Mouse (Mus musculus): Measurements from ENCODE around the gene Aamdc. TPM values are rescaled to one million over a fixed set of nuclear protein-coding genes. Genes with fewer than 3 reads are reported as not detected.
A peak's percentile ranks its signal among the peaks of the same experiment; 100 is the strongest.

Aamdc gene
- 56.8 and 64.1 TPM in 2 replicates for polyA plus RNA-seq (2014; fragmentation: Nextera tagmentation; extraction: Ambion mirVana)

DNA sequence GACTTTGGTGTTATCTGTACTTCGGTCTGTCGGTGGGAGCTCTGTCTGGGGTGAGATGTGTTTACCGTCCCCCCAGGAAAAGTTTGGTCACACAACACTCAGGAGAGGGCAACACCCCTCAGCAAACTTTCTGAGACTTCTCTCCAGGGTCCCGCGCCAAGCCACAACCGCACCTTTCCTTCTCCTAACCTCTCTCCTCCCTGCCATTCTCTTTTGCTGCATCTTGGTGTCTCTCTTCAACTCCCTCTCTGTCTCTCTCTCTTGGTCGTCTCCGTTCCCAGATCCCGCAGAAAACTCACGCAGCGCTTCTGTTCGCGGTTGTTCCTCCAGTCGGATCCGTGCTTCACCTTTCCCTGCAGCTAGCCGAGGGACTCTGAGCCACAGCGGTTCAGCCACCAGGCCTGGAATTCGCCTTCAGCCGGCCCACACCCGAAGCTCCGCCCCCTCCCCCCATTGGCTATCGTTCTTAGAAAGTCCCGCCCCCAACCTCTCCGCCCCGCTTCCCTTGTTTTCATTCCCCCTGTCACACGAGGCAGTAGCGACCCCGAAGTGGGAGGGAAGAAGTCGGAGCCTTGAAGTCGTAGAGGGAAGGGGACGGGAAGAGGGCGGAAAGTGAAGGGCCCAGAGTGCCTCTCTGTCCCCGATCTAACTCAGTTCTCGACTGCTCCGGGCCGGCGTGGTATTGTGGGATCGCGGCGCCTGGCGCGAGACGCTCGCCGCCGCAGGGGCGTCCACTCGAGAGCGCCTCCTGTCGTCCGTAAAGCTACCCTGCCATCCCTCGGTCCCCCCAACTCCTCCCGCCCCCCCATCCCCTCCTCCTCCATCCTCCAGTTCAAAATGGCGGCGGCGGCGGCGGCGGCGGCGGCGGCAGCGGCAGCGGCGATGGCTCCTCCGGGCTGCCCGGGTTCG, at the start of gene Aamdc, which contains the start of gene Rsf1:
Aamdc (minus strand) TSS at position 431 of the 909 bp plus-strand sequence.
Rsf1 (plus strand) TSS at position 823 of the 909 bp plus-strand sequence.
- peak; percentile 96 for ATAC-seq
- Histone ChIP-seq H3K4me1 (ENCODE audit: control insufficient read depth, insufficient read depth, low read length) (peaks cover 11% of the 10 kb centered on the region), H3K4me3 (ENCODE audit: low read depth, low read length) (peak within 1 kb of the TSS; percentile 99), H3K36me3 (ENCODE audit: control insufficient read depth, insufficient read depth, low read length) (0 out of 2 replicates have a peak, but pooled peaks cover 5% of the 10 kb centered on the region), H3K4me2 (ENCODE audit: low read length) (peak within 1 kb of the TSS; percentile 73), H3K9ac (ENCODE audit: low read length) (peak within 1 kb of the TSS; percentile 99), H3K27ac (ENCODE audit: low read depth, low read length) (peak within 1 kb of the TSS; percentile 98), H3K9me3 (replicated peaks; ENCODE audit: control insufficient read depth, low read length) (no peaks in the 10 kb centered on the region), H3K27me3 (replicated peaks; ENCODE audit: control insufficient read depth, insufficient read depth, low read length) (no peaks in the 10 kb centered on the region)
- DNase-seq (ENCODE audit: low spot score), result peak; percentile 99
- 2% methylated on average over 55 of the region's 68 CpGs for WGBS

DNA sequence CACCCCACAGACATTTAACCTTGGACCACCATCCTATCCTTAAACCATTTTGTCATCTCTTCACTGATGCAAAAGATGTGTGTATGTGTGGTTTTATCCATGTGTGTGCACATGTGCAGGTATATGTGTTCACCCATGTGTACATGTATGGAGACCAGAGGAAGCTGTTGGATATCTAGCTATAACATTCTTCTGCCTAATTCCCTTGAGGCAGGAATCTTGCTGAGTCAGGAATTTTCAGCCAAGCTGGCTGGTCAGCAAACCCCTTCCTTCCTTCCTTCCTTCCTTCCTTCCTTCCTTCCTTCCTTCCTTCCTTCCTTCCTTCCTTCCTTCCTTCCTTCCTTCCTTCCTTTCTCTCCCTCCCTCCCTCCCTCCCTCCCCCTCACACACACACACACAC, 44.1 kb upstream of the Aamdc start:
- no peak overlapping the region for H3K4me3 ChIP-seq (ENCODE audit: low read depth, low read length)

DNA sequence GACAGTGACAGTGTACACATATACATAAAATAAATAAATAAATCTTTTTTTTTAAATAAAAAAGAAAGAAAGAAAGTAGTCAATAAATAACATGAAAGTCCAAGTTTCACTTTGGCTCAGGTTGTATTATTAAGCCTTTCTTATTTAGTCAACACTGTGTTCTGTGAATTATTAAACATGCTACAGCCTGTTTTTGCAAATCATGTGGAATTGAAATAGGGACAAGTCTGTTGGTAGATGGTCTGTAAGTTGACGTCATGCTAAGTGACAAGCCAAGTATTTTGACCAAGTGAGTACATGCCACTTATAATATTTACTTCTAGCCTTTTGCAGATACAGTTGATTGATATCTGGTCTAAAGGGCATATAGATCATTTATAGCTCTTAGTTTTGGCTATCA, 43.4 kb upstream of the Aamdc start:
- Histone ChIP-seq H3K9me3 (replicated peaks; ENCODE audit: control insufficient read depth, low read length) (no peaks in the 10 kb centered on the region), H3K36me3 (ENCODE audit: control insufficient read depth, insufficient read depth, low read length) (peaks cover 13% of the 10 kb centered on the region; the same call in 1 of the 2 replicates), H3K27ac (ENCODE audit: low read depth, low read length) (no peak overlapping the region), H3K4me3 (ENCODE audit: low read depth, low read length) (no peak overlapping the region), H3K4me1 (ENCODE audit: control insufficient read depth, insufficient read depth, low read length) (no peaks in the 10 kb centered on the region), H3K9ac (ENCODE audit: low read length) (no peak overlapping the region), H3K27me3 (replicated peaks; ENCODE audit: control insufficient read depth, insufficient read depth, low read length) (no peaks in the 10 kb centered on the region), H3K4me2 (ENCODE audit: low read length) (no peak overlapping the region)
- WGBS, result 92% methylated on average over 1 of the region's 1 CpGs
- no peak for DNase-seq (ENCODE audit: low spot score)
- ATAC-seq, result no peak

More for the DNA sequence above, 44.1 kb upstream of the Aamdc start:
- Histone ChIP-seq H3K27ac (ENCODE audit: low read depth, low read length) (no peak overlapping the region), H3K27me3 (replicated peaks; ENCODE audit: control insufficient read depth, insufficient read depth, low read length) (no peaks in the 10 kb centered on the region), H3K4me1 (ENCODE audit: control insufficient read depth, insufficient read depth, low read length) (no peaks in the 10 kb centered on the region), H3K9me3 (replicated peaks; ENCODE audit: control insufficient read depth, low read length) (no peaks in the 10 kb centered on the region), H3K36me3 (ENCODE audit: control insufficient read depth, insufficient read depth, low read length) (0 out of 2 replicates have a peak, but pooled peaks cover 6% of the 10 kb centered on the region), H3K9ac (ENCODE audit: low read length) (no peak overlapping the region), H3K4me2 (ENCODE audit: low read length) (no peak overlapping the region)
- ATAC-seq (no peak), DNase-seq (ENCODE audit: low spot score) (no peak)

DNA sequence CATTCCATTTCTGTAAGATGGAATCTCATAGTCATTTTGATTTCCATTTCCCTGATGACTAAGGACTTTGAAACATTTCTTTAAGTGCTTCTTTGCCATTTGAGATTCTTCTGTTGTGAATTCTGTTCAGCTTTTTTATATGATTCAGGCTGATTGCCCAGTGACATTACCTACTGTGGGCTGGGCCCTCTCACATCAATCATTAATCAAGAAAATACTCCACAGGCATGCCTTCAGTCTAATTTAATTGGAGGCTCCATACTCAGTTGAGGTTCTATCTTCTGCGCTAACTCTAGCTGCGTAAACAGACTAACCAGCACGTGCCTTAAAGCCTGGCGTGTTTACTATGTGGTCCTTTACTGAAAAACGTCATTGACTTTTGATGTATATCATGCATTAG, 42.0 kb upstream of the Aamdc start:
- no peak overlapping the region for H3K9ac ChIP-seq (ENCODE audit: low read length)
- H3K4me1 ChIP-seq (ENCODE audit: control insufficient read depth, insufficient read depth, low read length), result no peaks in the 10 kb centered on the region
- no peaks in the 10 kb centered on the region for H3K9me3 ChIP-seq (replicated peaks; ENCODE audit: control insufficient read depth, low read length)
- no peak overlapping the region for H3K4me3 ChIP-seq (ENCODE audit: low read depth, low read length)
- 98% methylated on average over 5 of the region's 5 CpGs for WGBS
- DNase-seq (ENCODE audit: low spot score) (no peak), ATAC-seq (no peak)
- H3K36me3 ChIP-seq (ENCODE audit: control insufficient read depth, insufficient read depth, low read length), result peaks cover 15% of the 10 kb centered on the region; the same call in 1 of the 2 replicates
- no peak overlapping the region for H3K27ac ChIP-seq (ENCODE audit: low read depth, low read length)
- no peak overlapping the region for H3K4me2 ChIP-seq (ENCODE audit: low read length)
- no peaks in the 10 kb centered on the region for H3K27me3 ChIP-seq (replicated peaks; ENCODE audit: control insufficient read depth, insufficient read depth, low read length)

DNA sequence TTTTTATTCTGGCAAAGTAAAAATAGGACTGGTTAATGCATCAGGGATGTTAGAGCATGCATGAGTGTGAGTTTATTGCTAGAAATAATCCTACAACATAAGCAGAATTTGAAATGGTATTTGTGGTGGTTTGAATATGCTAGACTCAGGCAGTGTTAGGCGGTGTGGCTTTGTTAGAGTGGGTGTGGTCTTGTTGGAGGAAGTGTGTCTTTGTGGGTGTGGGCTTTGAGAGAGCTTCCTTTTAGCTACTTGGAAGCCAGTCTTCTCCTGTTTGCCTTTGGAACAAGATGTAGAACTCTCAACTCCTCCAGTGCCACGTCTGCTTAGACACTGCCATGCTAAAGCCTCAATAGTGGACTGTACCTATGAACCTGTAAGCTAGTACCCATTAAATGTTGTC, 19.3 kb upstream of the Aamdc start:
- ATAC-seq, result no peak
- Histone ChIP-seq H3K4me2 (ENCODE audit: low read length) (no peak overlapping the region), H3K9me3 (replicated peaks; ENCODE audit: control insufficient read depth, low read length) (no peaks in the 10 kb centered on the region), H3K27me3 (replicated peaks; ENCODE audit: control insufficient read depth, insufficient read depth, low read length) (no peaks in the 10 kb centered on the region), H3K36me3 (ENCODE audit: control insufficient read depth, insufficient read depth, low read length) (0 out of 2 replicates have a peak, but pooled peaks cover 3% of the 10 kb centered on the region), H3K9ac (ENCODE audit: low read length) (no peak overlapping the region), H3K4me3 (ENCODE audit: low read depth, low read length) (no peak overlapping the region), H3K4me1 (ENCODE audit: control insufficient read depth, insufficient read depth, low read length) (no peaks in the 10 kb centered on the region), H3K27ac (ENCODE audit: low read depth, low read length) (no peak overlapping the region)
- no peak for DNase-seq (ENCODE audit: low spot score)
- 97% methylated on average over 2 of the region's 2 CpGs for WGBS

DNA sequence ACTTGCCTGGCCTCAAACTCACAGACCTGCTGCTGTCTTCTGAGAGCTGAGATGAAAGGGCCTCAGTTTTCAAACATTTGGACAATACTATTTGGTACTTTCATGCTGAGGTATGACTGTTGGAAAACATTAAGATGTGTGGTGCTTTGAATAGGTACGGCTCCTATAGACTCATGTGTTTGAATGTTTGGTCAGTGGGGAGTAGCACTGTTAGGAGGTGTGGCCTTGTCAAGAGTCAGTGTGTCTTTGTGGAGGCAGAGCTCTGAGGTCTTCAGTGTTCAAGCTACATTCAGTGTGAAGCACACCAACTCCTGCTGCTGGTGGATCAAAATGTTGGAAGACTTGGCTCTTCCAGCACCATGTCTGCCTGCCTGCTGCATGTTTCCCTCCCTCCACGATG, 14.2 kb upstream of the Aamdc start:
- H3K9ac ChIP-seq (ENCODE audit: low read length), result no peak overlapping the region
- 95% methylated on average over 2 of the region's 2 CpGs for WGBS
- DNase-seq (ENCODE audit: low spot score) (no peak), ATAC-seq (no peak)
- H3K36me3 ChIP-seq (ENCODE audit: control insufficient read depth, insufficient read depth, low read length), result 0 out of 2 replicates have a peak, but pooled peaks cover 2% of the 10 kb centered on the region
- no peaks in the 10 kb centered on the region for H3K27me3 ChIP-seq (replicated peaks; ENCODE audit: control insufficient read depth, insufficient read depth, low read length)
- H3K4me1 ChIP-seq (ENCODE audit: control insufficient read depth, insufficient read depth, low read length), result no peaks in the 10 kb centered on the region
- H3K27ac ChIP-seq (ENCODE audit: low read depth, low read length), result no peak overlapping the region
- H3K4me2 ChIP-seq (ENCODE audit: low read length), result no peak overlapping the region
- H3K9me3 ChIP-seq (replicated peaks; ENCODE audit: control insufficient read depth, low read length), result no peaks in the 10 kb centered on the region
- H3K4me3 ChIP-seq (ENCODE audit: low read depth, low read length), result no peak overlapping the region

DNA sequence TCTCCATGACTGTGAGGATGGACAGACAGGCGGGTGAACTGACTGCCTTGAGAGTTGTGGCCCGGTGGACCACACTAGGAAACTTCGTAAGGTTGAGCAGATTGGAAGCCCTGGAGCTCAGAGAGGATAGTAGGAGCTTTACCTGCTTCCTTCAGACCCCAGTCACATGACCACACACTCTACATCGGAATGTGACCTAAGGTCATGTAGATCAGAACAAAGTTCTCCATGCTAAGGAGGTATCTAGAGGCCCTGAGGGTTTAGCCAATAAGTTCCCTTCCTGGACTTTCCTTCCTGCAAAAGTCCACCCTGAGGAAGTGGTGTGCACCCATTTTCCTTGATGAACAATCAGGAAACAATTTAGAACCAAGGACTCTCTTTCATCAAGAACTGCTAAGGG, 13.1 kb upstream of the Aamdc start:
- H3K36me3 ChIP-seq (ENCODE audit: control insufficient read depth, insufficient read depth, low read length), result 0 out of 2 replicates have a peak, but pooled peaks cover 2% of the 10 kb centered on the region
- H3K9ac ChIP-seq (ENCODE audit: low read length), result no peak overlapping the region
- no peaks in the 10 kb centered on the region for H3K27me3 ChIP-seq (replicated peaks; ENCODE audit: control insufficient read depth, insufficient read depth, low read length)
- no peaks in the 10 kb centered on the region for H3K4me1 ChIP-seq (ENCODE audit: control insufficient read depth, insufficient read depth, low read length)
- no peaks in the 10 kb centered on the region for H3K9me3 ChIP-seq (replicated peaks; ENCODE audit: control insufficient read depth, low read length)
- H3K4me3 ChIP-seq (ENCODE audit: low read depth, low read length), result no peak overlapping the region
- 94% methylated on average over 4 of the region's 4 CpGs for WGBS
- no peak overlapping the region for H3K4me2 ChIP-seq (ENCODE audit: low read length)
- no peak overlapping the region for H3K27ac ChIP-seq (ENCODE audit: low read depth, low read length)
- DNase-seq (ENCODE audit: low spot score) (no peak), ATAC-seq (no peak)

DNA sequence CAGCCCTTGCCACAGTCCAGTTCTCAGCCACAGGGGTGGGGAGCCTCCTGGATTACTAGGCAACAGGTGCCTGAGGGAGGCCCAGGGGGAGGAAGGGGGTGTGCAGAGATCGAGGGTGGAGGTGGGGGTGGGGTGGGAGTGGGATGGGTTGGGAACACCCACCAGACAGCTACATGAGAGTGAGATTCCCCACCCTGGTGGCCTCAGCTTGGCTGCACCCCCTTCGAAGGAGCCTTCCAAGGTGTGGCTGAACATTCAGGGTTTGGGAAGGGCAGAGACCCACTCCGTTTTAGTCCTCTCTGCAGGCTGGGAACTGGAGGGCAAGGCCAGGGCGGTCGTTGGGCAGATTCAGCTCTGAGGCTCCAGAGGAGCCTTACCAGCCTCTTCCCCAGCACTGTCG, 12.0 kb upstream of the Aamdc start:
- 96% methylated on average over 6 of the region's 6 CpGs for WGBS
- ATAC-seq (no peak), DNase-seq (ENCODE audit: low spot score) (no peak)
- Histone ChIP-seq H3K36me3 (ENCODE audit: control insufficient read depth, insufficient read depth, low read length) (0 out of 2 replicates have a peak, but pooled peaks cover 2% of the 10 kb centered on the region), H3K27me3 (replicated peaks; ENCODE audit: control insufficient read depth, insufficient read depth, low read length) (no peaks in the 10 kb centered on the region), H3K4me1 (ENCODE audit: control insufficient read depth, insufficient read depth, low read length) (no peaks in the 10 kb centered on the region), H3K9ac (ENCODE audit: low read length) (no peak overlapping the region), H3K27ac (ENCODE audit: low read depth, low read length) (no peak overlapping the region), H3K4me2 (ENCODE audit: low read length) (no peak overlapping the region), H3K4me3 (ENCODE audit: low read depth, low read length) (no peak overlapping the region), H3K9me3 (replicated peaks; ENCODE audit: control insufficient read depth, low read length) (no peaks in the 10 kb centered on the region)

DNA sequence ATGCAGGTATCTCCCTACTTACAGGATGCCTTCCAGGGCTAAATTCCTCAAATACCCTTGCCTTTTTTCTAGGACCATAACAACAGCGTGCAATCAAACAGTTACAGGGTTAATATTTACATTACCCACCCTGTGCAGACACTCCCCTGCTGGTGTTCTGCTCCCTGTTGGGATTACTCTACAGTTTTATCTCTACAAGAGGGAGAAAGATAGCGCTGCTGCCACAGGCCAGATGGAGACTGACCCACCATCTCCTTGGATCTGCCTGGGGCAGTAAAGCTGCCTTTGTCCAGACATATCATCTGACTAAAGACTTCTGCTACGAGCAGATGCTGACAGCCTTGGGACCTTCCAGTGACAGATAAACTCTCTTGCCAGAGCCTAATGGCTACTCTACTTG, 11.2 kb upstream of the Aamdc start:
- 0 out of 2 replicates have a peak, but pooled peaks cover 2% of the 10 kb centered on the region for H3K36me3 ChIP-seq (ENCODE audit: control insufficient read depth, insufficient read depth, low read length)
- 82% methylated on average over 3 of the region's 3 CpGs for WGBS
- H3K4me1 ChIP-seq (ENCODE audit: control insufficient read depth, insufficient read depth, low read length), result no peaks in the 10 kb centered on the region
- no peak overlapping the region for H3K27ac ChIP-seq (ENCODE audit: low read depth, low read length)
- DNase-seq (ENCODE audit: low spot score), result no peak
- no peaks in the 10 kb centered on the region for H3K9me3 ChIP-seq (replicated peaks; ENCODE audit: control insufficient read depth, low read length)
- H3K4me2 ChIP-seq (ENCODE audit: low read length), result no peak overlapping the region
- no peak for ATAC-seq
- H3K27me3 ChIP-seq (replicated peaks; ENCODE audit: control insufficient read depth, insufficient read depth, low read length), result no peaks in the 10 kb centered on the region
- peak overlapping the region; percentile 5; the same call in 1 of the 2 replicates for H3K9ac ChIP-seq (ENCODE audit: low read length)
- H3K4me3 ChIP-seq (ENCODE audit: low read depth, low read length), result no peak overlapping the region

Measured in forebrain, embryonic 14.5 days (tissue).